Mouse (Mus musculus): ENCODE measurements around the gene Filip1l.

GRCm38 (mm10) chr16:57330111-57330510 lies 22.8 kb upstream of the Filip1l start:
- TF ChIP-seq CTCF (IDR thresholded peaks at IDR 0.05; ENCODE audit: insufficient read depth, low read length) (no peak), POLR2A (IDR thresholded peaks at IDR 0.05; ENCODE audit: borderline replicate concordance, extremely low read depth, low read depth, low read length) (no peak)

Measured in lung, adult 2 months (tissue).